Mouse (Mus musculus) NIH3T3 (cell line): ENCODE results near the gene Lzic.
"Not testable (repeated sequence)": the region's sequence is repeated elsewhere in the genome, so short reads cannot be mapped to it uniquely, and the experiment has no call there.

Experiments
- DNase-seq: peaks from one replicate; pipeline ENCODE4 v3.0.0-alpha.2; 2012; ENCODE audit warnings: low read depth

Lzic gene

GRCm38 (mm10) chr4:149485053-149485824 is at the start of gene Lzic, which contains the start of gene Nmnat1:
Gene Lzic, plus strand, starts transcription at chr4:149485229.
Gene Nmnat1, minus strand, starts transcription at chr4:149485202.
- peak; percentile 93 for DNase-seq

- DNase-seq: no peak
Measured at GRCm38 (mm10) chr4:149440576-149440975, 44.5 kb upstream of the Lzic start.

- DNase-seq: peak; percentile 79
Measured at GRCm38 (mm10) chr4:149442436-149442835, 42.6 kb upstream of the Lzic start.

GRCm38 (mm10) chr4:149444465-149444864 is 40.6 kb upstream of the Lzic start:
- no peak for DNase-seq

- peak; percentile 97 for DNase-seq
Measured at GRCm38 (mm10) chr4:149444964-149445701, 39.9 kb upstream of the Lzic start.

- no peak for DNase-seq
Measured at GRCm38 (mm10) chr4:149445868-149446267, 39.2 kb upstream of the Lzic start.

GRCm38 (mm10) chr4:149446309-149446708 is 38.7 kb upstream of the Lzic start:
- no peak for DNase-seq

- DNase-seq: no peak
Measured at GRCm38 (mm10) chr4:149450636-149451035, 34.4 kb upstream of the Lzic start.

GRCm38 (mm10) chr4:149453656-149454055 is 31.4 kb upstream of the Lzic start:
- DNase-seq: peak; percentile 56

GRCm38 (mm10) chr4:149454263-149454662 is 30.8 kb upstream of the Lzic start:
- DNase-seq: no peak

GRCm38 (mm10) chr4:149454879-149455278 is 30.1 kb upstream of the Lzic start, which contains the start of gene Rbp7:
Gene Rbp7, minus strand, starts transcription at chr4:149454978.
- DNase-seq: no peak

- DNase-seq: not testable (repeated sequence)
Measured at GRCm38 (mm10) chr4:149457163-149457562, 27.9 kb upstream of the Lzic start.

GRCm38 (mm10) chr4:149457831-149458430 is 27.1 kb upstream of the Lzic start:
- DNase-seq: peak; percentile 41

GRCm38 (mm10) chr4:149458526-149458925 is 26.5 kb upstream of the Lzic start:
- DNase-seq: no peak

- DNase-seq: peak; percentile 41
Measured at GRCm38 (mm10) chr4:149459425-149459824, 25.6 kb upstream of the Lzic start.

GRCm38 (mm10) chr4:149460475-149460874 is 24.6 kb upstream of the Lzic start:
- not testable (repeated sequence) for DNase-seq

- DNase-seq: no peak
Measured at GRCm38 (mm10) chr4:149461579-149462304, 23.3 kb upstream of the Lzic start.

GRCm38 (mm10) chr4:149462305-149462971 is 22.6 kb upstream of the Lzic start:
- DNase-seq: no peak

- no peak for DNase-seq
Measured at GRCm38 (mm10) chr4:149463435-149463950, 21.5 kb upstream of the Lzic start.

GRCm38 (mm10) chr4:149469557-149469956 is 15.5 kb upstream of the Lzic start:
- no peak for DNase-seq

- DNase-seq: no peak
Measured at GRCm38 (mm10) chr4:149475096-149475495, 9.9 kb upstream of the Lzic start.
